In genomic region chr11:11708154-11708719, GRCm38 (mm10) we compare ENCODE assay signal across 22 mouse cellular contexts.
"Had no signal": no experiment of that assay in that cellular context is flagged by ENCODE, and none has a peak within 500 bp of the region (broad histone marks: within the 10 kb centered on the region; RNA-seq: fewer than 3 reads in every experiment).

No protein-coding gene starts in this region.

- H3K36me3 ChIP-seq: heart, embryonic 10.5 days; heart, embryonic 12.5 days; hindbrain, embryonic 10.5 days; hindbrain, embryonic 12.5 days; intestine, embryonic 15.5 days; limb, embryonic 10.5 days; limb, embryonic 12.5 days had no signal

- H3K27me3 ChIP-seq: hindbrain, embryonic 12.5 days; intestine, embryonic 15.5 days; limb, embryonic 12.5 days had no signal

- H3K9ac ChIP-seq: heart, embryonic 12.5 days; hindbrain, embryonic 12.5 days; hindbrain, embryonic 14.5 days; intestine, embryonic 15.5 days; limb, embryonic 12.5 days had no signal

- H3K4me2 ChIP-seq: heart, embryonic 12.5 days; hindbrain, embryonic 12.5 days; hindbrain, embryonic 14.5 days; intestine, embryonic 15.5 days; limb, embryonic 12.5 days had no signal

- ATAC-seq: hindbrain, embryonic 16.5 days; inflammation-experienced regulatory T-cells, adult 6 months; intestine, embryonic 15.5 days; intestine, postnatal 0 days had no signal

- H3K9me3 ChIP-seq: heart, embryonic 10.5 days; heart, embryonic 12.5 days; hindbrain, embryonic 10.5 days; hindbrain, embryonic 12.5 days; intestine, embryonic 15.5 days; limb, embryonic 10.5 days; limb, embryonic 12.5 days had no signal

- H3K27ac ChIP-seq: heart, embryonic 10.5 days; hindbrain, embryonic 10.5 days; hindbrain, embryonic 12.5 days; hindbrain, embryonic 14.5 days; intestine, embryonic 15.5 days; layer of hippocampus, adult 2 months; left cerebral cortex, adult 2 months; limb, embryonic 10.5 days; limb, embryonic 12.5 days had no signal

- H3K4me1 ChIP-seq: heart, embryonic 12.5 days; hindbrain, embryonic 10.5 days; hindbrain, embryonic 12.5 days; intestine, embryonic 15.5 days; limb, embryonic 10.5 days; limb, embryonic 12.5 days had no signal

- H3K4me3 ChIP-seq: heart, embryonic 10.5 days; heart, embryonic 12.5 days; hindbrain, embryonic 10.5 days; hindbrain, embryonic 12.5 days; intestine, embryonic 15.5 days; layer of hippocampus, adult 2 months; left cerebral cortex, adult 2 months; limb, embryonic 10.5 days; limb, embryonic 12.5 days had no signal

- DNase-seq: gastrocnemius, postnatal 14 days; gastrocnemius, postnatal 36 days; heart, postnatal 10 days; heart, postnatal 4 days; kidney, adult 18-20 months; kidney, adult 8-10 months; kidney, postnatal 10 days; kidney, postnatal 25 days; kidney, postnatal 4 days had no signal
